Mouse (Mus musculus): ENCODE results near the gene Fam20c.

DNA sequence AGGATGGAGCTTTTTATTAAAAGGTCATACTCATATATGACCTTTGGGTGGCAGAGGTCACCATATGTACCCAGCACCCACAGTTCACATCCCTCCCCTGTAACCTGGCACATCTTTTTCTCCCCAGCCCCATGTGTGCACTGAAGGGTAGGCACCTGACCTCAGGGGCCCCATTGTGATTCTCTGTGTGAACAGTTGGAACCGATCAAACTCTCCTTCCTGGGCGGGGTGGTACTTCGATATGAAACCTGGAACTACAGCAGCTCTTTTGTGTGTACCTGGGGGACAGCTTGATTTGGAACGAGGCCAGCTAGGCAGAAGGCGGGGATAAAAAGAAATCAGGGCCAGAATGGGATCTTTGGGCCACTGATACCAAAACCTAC is 96.1 kb downstream of the Fam20c start:
- TF ChIP-seq CTCF (IDR thresholded peaks at IDR 0.05; ENCODE audit: borderline replicate concordance, insufficient read depth, low read length) (no peak), POLR2A (IDR thresholded peaks at IDR 0.05; ENCODE audit: low read depth, low read length) (no peak)
